Mouse (Mus musculus) liver, embryonic 14.5 days (tissue): Measurements from ENCODE around the gene Oxct1. TPM values are rescaled to one million over a fixed set of nuclear protein-coding genes. Genes with fewer than 3 reads are reported as not detected.

ENCODE experiments used
- ATAC-seq: fragments of 200-750 bp; cut with Nextera tagmentation; 2 replicates; pipeline ENCODE4 v1.8.0; 2017; ENCODE audit warnings: moderate number of reproducible peaks, mild to moderate bottlenecking, moderate library complexity; ENCODE audit not compliant: insufficient read depth
- DNase-seq, 3 experiments: peaks; one replicate each; pipeline ENCODE4 v3.0.0-alpha.2; 2012 to 2013; ENCODE audit warnings: low read depth in 3 of 3, low spot score in 3 of 3
- H3K27ac ChIP-seq: fragments of 300-500 bp; sonication (generic); 2 replicates; pipeline ENCODE4 v1.5.1; 2014; ENCODE audit warnings: moderate library complexity, mild to moderate bottlenecking, control low read depth, inconsistent platforms
- H3K27me3 ChIP-seq: fragments of 300-500 bp; sonication (generic); 2 replicates; pipeline ENCODE4 v1.6.1; 2014; ENCODE audit warnings: mild to moderate bottlenecking, low read length, moderate library complexity; ENCODE audit not compliant: control insufficient read depth, insufficient read depth
- H3K36me3 ChIP-seq: fragments of 300-500 bp; sonication (generic); replicated peaks from 2 replicates; pipeline ENCODE4 v1.6.1; 2014; ENCODE audit warnings: low read depth; ENCODE audit not compliant: control insufficient read depth, insufficient read depth
- H3K4me1 ChIP-seq, 2 experiments: fragments of 200-500 bp in 1 of 2; fragments of 300-500 bp in 1 of 2; sonication (generic) in 1 of 2; replicated peaks; 2 replicates each; pipeline ENCODE4 v1.6.1; 2012 to 2014; ENCODE audit warnings: antibody characterized with exemption in 1 of 2, inconsistent platforms in 1 of 2, low read length in 1 of 2; ENCODE audit not compliant: control insufficient read depth in 2 of 2, insufficient read depth in 2 of 2
- H3K4me2 ChIP-seq: fragments of 300-500 bp; sonication (generic); 2 replicates; pipeline ENCODE4 v1.6.1; 2014; ENCODE audit warnings: low read depth, mild to moderate bottlenecking, control low read depth, moderate library complexity
- H3K4me3 ChIP-seq, 2 experiments: fragments of 200-500 bp in 1 of 2; fragments of 300-500 bp in 1 of 2; sonication (generic) in 1 of 2; 2 replicates each; pipeline ENCODE4 v1.5.1; 2012 to 2014; ENCODE audit warnings: low read depth in 2 of 2, low read length in 2 of 2, mild to moderate bottlenecking in 2 of 2, control low read depth in 1 of 2, inconsistent platforms in 1 of 2, moderate library complexity in 1 of 2; ENCODE audit not compliant: insufficient read depth in 1 of 2
- H3K9ac ChIP-seq: fragments of 300-500 bp; sonication (generic); replicated peaks from 2 replicates; pipeline ENCODE4 v1.6.1; 2014; ENCODE audit warnings: mild to moderate bottlenecking, control low read depth, moderate library complexity
- H3K9me3 ChIP-seq: fragments of 300-500 bp; sonication (generic); 2 replicates; pipeline ENCODE4 v1.6.1; 2016; ENCODE audit warnings: low read length, mixed read lengths; ENCODE audit not compliant: control insufficient read depth
- CTCF ChIP-seq: IDR thresholded peaks from 2 replicates; pipeline ENCODE4 v1.5.1; 2016; ENCODE audit warnings: antibody characterized with exemption, low read depth, control low read depth
- EP300 ChIP-seq: IDR thresholded peaks from 2 replicates; pipeline ENCODE4 v1.6.1; 2016; ENCODE audit warnings: antibody characterized with exemption, low read depth
- WGBS: fragments of 180-500 bp; shearing (Covaris S2); extraction: QIAGEN DNeasy Blood & Tissue Kit; methylation state at CpG from one replicate; pipeline ENCODE4 v1.1.7; 2014; ENCODE audit not compliant: insufficient replicate concordance; 5-methylcytosine and 5-hydroxymethylcytosine counted together
- polyA plus RNA-seq, 2 experiments: library from polyadenylated mRNA; depleted of rRNA in 1 of 2; stranded (reverse) in 1 of 2; unstranded in 1 of 2; fragments of >200 nt; fragmentation: Nextera tagmentation in 1 of 2; extraction: Ambion mirVana in 1 of 2; gene quantifications; 2 replicates each; pipeline versions ENCODE4 v1.2.1 to v1.2.3; 2012 to 2014

Oxct1 gene
- polyA plus RNA-seq, 2 experiments: 9.4 to 24.4 TPM

DNA sequence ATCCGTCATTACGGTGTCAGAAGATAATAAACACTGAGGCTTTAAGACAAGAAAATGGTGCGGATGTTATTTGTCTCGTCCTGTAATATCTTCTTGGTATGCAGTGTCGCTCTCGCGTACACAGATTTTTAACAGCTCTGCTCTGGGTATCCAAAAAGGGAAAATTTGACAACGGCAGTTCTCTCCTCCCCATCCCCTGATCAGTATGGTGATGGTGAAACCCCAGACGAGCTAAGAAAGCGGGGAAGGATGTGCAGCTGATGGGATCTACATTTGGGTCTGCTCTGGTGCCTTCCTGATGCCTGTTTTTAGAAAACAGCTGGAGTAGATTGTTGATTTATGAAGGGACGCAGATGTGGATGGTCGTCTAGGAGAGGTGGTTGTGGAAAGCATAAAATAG is 78.1 kb downstream of the Oxct1 start:
- H3K9me3 ChIP-seq: no peaks in the 10 kb centered on the region
- no peak for ATAC-seq
- H3K36me3 ChIP-seq: no peaks in the 10 kb centered on the region
- TF ChIP-seq EP300 (no peak), CTCF (no peak)
- DNase-seq: no peak
- 75% methylated on average over 12 of the region's 12 CpGs for WGBS
- no peak overlapping the region for H3K4me3 ChIP-seq
- H3K27me3 ChIP-seq: no peaks in the 10 kb centered on the region
- H3K9ac ChIP-seq: no peak overlapping the region
- no peak overlapping the region for H3K27ac ChIP-seq
- no peaks in the 10 kb centered on the region for H3K4me1 ChIP-seq
- H3K4me2 ChIP-seq: no peak overlapping the region

DNA sequence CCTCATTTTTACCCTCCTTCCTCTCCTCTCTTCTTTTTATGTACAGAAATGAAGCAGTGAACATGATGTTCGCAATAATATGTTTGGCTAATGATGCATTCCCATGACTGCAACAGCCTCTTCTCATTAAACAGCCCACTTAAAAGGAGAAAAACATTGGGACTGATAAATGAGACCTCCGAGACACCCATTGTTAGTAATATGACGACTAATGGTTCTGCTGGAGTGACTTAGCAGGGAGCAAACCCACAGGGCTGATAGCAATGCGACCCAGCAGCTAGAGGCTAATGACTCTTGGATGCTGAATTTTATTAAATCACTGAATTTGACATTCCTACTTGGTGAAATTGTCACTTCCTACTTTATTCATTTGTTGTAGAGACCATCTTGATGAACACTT is 79.3 kb downstream of the Oxct1 start:
- ATAC-seq (no peak), DNase-seq (no peak)
- H3K4me2 ChIP-seq: no peak overlapping the region
- H3K9me3 ChIP-seq: no peaks in the 10 kb centered on the region
- H3K4me1 ChIP-seq: no peaks in the 10 kb centered on the region
- no peak overlapping the region for H3K9ac ChIP-seq
- no peak overlapping the region for H3K27ac ChIP-seq
- no peak overlapping the region for H3K4me3 ChIP-seq
- 55% methylated on average over 4 of the region's 4 CpGs for WGBS
- TF ChIP-seq EP300 (no peak), CTCF (no peak)
- H3K27me3 ChIP-seq: no peaks in the 10 kb centered on the region
- H3K36me3 ChIP-seq: no peaks in the 10 kb centered on the region

DNA sequence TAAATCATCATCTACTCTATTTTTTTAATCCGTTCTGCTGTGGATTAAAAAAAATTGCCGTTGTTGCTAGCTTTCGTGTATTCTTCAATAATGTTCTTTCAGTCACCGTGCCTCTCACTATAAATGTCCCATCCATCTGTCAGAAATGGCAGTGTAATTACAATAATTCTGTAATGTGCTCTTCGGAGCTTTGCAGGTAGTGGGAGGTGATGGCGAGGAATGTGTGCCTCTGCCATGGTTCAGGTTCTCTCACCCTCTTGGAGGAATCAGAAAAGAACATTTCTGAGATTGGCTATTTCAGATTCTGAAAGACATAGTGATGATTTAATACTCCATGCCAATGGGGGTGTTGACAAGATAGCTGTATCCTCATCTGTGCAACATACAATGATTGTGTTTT is 93.8 kb downstream of the Oxct1 start:
- Histone ChIP-seq H3K4me1 (no peaks in the 10 kb centered on the region), H3K27ac (no peak overlapping the region), H3K9me3 (no peaks in the 10 kb centered on the region), H3K4me2 (no peak overlapping the region), H3K36me3 (no peaks in the 10 kb centered on the region), H3K4me3 (no peak overlapping the region), H3K27me3 (no peaks in the 10 kb centered on the region), H3K9ac (no peak overlapping the region)
- TF ChIP-seq CTCF (no peak), EP300 (no peak)
- 76% methylated on average over 6 of the region's 6 CpGs for WGBS
- ATAC-seq (no peak), DNase-seq (no peak)

DNA sequence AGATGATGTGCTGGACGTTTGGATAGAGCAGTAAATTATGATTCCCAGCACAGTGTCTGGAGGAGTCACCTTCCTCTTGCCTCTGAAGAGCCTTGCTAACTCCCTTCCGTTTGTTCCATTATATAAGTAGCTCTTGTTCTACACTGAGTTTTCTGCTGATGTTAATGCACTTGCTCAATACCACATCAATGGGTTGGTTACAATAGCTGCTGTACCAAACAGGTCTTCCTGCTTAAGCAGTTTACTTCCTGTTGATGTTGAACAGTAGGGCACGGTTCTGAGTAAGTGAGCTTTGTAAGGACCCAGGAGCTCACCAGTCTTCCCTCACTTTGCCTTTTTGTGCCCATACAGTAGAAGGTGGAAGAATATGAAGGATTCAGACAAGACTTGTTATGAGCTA is 98.5 kb downstream of the Oxct1 start:
- no peak overlapping the region for H3K27ac ChIP-seq
- H3K4me2 ChIP-seq: no peak overlapping the region
- H3K4me1 ChIP-seq: no peaks in the 10 kb centered on the region
- WGBS: 53% methylated on average over 3 of the region's 3 CpGs
- H3K36me3 ChIP-seq: no peaks in the 10 kb centered on the region
- H3K4me3 ChIP-seq: no peak overlapping the region
- H3K27me3 ChIP-seq: no peaks in the 10 kb centered on the region
- no peaks in the 10 kb centered on the region for H3K9me3 ChIP-seq
- DNase-seq: no peak
- ATAC-seq: no peak
- TF ChIP-seq CTCF (no peak), EP300 (no peak)
- H3K9ac ChIP-seq: no peak overlapping the region

DNA sequence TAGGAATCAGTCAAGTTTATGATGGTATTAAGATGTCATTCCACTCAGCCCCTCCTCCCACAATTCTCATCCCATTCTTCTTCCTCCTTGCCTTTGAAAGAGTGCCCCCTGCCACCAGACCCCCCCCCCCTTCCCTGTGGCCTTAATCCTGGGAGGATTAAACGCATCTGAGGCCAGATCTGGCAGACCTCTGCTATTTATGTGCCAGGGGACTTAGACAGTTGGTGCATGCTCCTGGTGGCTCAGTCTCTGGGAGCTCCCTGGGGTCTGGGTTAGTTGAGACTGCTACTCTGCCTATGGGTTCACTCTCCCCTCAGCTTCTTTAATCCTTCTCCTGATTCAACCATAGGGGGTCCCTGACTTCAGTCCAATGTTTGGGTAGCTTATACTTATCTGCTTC is 112.3 kb downstream of the Oxct1 start:
- Histone ChIP-seq H3K27ac (no peak overlapping the region), H3K4me3 (no peak overlapping the region), H3K9ac (no peak overlapping the region), H3K4me2 (no peak overlapping the region), H3K27me3 (no peaks in the 10 kb centered on the region), H3K4me1 (no peaks in the 10 kb centered on the region), H3K36me3 (no peaks in the 10 kb centered on the region), H3K9me3 (no peaks in the 10 kb centered on the region)
- ATAC-seq: no peak
- no peak for DNase-seq
- 20% methylated on average over 1 of the region's 1 CpGs for WGBS
- no peak for TF ChIP-seq CTCF
- TF ChIP-seq EP300: no peak
